Mouse (Mus musculus) embryonic stem cell, embryonic (primary cell): Measurements from ENCODE around the gene Tent4b.

ENCODE experiments used
- CTCF ChIA-PET, 4 experiments: fragments of 300-600 bp in 2 of 4; fragments of 350-600 bp in 2 of 4; sonication (Branson Sonifier 250); formaldehyde crosslinking; loops; one replicate each; lab custom pipeline; 2022; ENCODE audit warnings: inconsistent platforms in 2 of 4; lab: Charles Lee
- POLR2A ChIA-PET, 4 experiments: fragments of 300-600 bp in 2 of 4; fragments of 350-600 bp in 2 of 4; sonication (Branson Sonifier 250); formaldehyde crosslinking; loops; one replicate each; lab custom pipeline; 2022; ENCODE audit warnings: antibody characterized with exemption in 4 of 4, inconsistent platforms in 1 of 4; lab: Charles Lee

The Tent4b gene

DNA sequence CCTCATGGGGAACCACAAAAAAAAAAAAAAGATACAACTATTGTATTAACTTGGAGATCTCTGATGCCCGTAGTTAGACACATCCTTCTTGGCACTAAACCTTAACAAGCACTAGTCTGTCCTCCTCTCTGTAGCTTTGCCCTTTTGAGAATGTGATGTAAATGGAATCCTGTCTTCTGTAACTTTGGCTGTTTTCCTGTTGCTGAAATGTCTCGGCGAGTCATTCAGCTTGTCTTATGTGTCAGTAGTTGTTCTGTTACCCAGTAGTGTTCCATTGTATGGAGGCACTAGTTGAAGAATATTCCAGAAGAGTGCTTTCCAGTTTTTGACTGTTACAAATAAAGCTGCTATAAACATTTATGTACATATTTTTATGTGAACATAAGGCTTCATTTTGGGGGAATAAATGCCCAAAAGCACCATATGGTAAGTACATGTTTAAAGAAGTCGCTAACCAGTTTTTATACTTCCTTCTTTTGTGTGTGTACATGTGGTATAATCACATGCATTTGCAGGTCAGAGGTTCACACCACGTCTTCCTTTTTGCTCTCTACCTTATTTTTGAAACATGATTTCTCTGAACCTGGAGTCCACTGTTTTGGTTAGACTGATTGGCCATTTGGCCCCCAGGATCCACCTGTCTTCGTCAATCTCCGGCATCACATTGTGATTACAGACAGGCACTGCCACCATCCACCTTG is 8.3 kb downstream of the Tent4b start:
- ChIA-PET POLR2A (interaction anchor here in 3 of 4 experiments (0.7 to 1.7 kb wide), 3 partner anchors 23 to 857 kb away, joined by 4 read pairs; partner anchors contain the start of gene Heatr3 (in 1 of the 3)), CTCF (interaction anchor here in 1 of 4 experiments (0.6 kb wide), 1 partner anchor 24 kb away, joined by 3 read pairs; no protein-coding TSS in a partner anchor)

DNA sequence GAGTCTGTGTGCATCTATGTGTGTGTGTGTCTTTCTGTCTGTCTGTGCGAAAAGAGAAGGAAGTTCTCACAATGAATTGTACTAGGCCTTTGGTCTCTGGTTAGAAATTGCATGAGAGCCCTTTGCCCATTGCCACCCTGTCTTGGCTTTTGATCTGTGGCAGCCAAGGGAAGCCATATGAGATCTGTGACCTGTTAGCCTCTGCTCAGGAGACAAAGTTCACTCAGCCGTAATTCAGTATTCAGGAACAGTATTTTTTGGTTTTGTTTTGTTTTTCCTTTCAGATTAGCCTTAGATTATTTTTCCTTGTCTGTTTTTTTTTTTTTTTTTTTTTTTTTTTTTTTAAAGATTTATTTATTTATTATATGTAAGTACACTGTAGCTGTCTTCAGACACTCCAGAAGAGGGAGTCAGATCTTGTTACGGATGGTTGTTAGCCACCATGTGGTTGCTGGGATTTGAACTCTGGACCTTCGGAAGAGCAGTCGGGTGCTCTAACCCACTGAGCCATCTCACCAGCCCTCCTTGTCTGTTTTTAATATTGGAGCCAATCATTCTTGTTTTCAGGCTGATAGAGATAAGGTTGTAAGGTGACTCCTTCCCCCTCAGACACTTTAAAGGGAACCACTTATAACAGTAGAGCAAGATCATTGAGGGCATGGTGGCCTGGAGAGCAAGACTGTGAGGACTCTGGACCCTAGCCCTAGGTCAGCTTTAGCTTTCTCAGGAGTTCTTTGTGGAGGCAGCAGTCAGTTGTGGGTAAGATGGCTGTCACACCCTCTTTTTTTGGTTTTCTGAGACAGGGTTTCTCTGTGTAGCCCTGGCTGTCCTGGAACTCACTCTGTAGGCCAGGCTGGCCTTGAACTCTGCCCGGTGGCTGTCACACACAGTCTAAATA is 11.2 kb downstream of the Tent4b start:
- POLR2A ChIA-PET, result interaction anchor here in 1 of 4 experiments (0.6 to 1.1 kb wide), 3 partner anchors 8 to 154 kb away, joined by 3 to 4 read pairs (median 3); no protein-coding TSS in a partner anchor
- CTCF ChIA-PET, result interaction anchor here in 1 of 4 experiments (0.5 kb wide), 2 partner anchors 12 to 75 kb away, joined by 4 to 9 read pairs; no protein-coding TSS in a partner anchor

DNA sequence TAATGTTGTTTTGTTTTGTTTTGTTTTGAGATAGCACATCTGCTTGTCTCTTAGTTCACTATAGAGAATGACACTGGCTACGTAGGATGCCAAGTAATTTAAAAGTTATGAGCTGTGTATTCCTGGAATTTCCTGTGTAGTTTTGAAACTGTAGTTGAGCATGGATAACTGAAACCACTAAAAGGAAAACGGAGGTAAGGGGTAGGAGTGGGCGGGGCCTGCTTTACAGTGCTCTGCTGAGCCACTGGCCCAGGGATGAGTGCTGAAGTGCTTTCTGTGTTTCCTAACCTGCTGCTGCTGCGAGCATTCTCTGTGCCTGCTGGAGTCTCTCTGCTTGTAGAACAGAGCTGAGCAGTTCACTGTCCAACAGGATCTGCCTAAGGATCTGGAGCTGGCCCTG is 22.3 kb downstream of the Tent4b start:
- POLR2A ChIA-PET, result interaction anchor here in 2 of 4 experiments (0.6 to 3.5 kb wide), 4 partner anchors 8 to 405 kb away, joined by 3 to 10 read pairs (median 4); no protein-coding TSS in a partner anchor
- CTCF ChIA-PET, result no interaction called here

DNA sequence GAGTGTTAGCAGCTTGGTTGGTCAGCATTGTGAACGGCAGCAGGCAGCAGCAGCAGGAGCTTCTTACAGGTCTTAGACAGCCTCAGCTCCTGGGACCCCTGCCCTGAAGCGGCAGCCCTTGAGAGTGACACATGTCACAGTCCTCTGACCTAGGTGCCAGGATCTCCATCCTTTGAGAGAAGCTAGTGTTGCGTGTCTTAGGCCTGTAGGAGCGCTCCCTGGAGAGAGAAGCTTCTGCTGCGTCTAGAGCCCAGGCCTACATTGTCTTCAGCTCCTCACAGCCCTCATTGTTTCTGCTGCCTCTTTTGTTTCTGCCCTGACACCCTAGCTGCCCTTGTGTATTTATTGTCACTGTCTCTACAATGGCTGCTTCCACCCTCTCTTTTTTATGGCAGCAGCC is 26.3 kb downstream of the Tent4b start:
- ChIA-PET POLR2A (interaction anchor here in 1 of 4 experiments (0.9 to 1.2 kb wide), 4 partner anchors 19 to 97 kb away, joined by 3 read pairs; no protein-coding TSS in a partner anchor), CTCF (interaction anchor here in 1 of 4 experiments (0.7 kb wide), 1 partner anchor 31 kb away, joined by 3 read pairs; no protein-coding TSS in a partner anchor)

DNA sequence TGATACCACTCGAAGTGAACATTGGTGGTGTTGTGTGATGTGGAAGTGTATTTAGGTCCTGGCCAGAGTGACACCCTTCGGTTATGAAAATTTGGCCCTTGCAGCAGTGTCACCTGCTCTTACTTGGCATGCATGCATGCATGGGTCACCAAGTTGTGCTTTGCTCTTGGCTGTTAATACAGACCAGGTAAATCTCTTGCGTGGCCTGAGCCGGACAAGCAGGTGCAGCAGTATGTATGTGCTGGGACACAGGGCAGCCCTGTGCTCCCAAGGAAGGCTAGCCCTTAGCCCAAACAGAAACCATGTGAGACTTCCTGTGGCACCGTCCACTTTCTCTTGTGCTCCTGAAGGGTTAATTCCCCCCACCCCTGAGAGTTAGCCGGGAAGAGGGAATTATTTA is 28.8 kb downstream of the Tent4b start:
- ChIA-PET CTCF (interaction anchor here in 1 of 4 experiments (0.8 kb wide), 1 partner anchor 17 kb away, joined by 3 read pairs; no protein-coding TSS in a partner anchor), POLR2A (interaction anchor here in 1 of 4 experiments (1.4 to 2.6 kb wide), 2 partner anchors 12 to 90 kb away, joined by 4 to 12 read pairs; partner anchors contain the start of gene Heatr3)

DNA sequence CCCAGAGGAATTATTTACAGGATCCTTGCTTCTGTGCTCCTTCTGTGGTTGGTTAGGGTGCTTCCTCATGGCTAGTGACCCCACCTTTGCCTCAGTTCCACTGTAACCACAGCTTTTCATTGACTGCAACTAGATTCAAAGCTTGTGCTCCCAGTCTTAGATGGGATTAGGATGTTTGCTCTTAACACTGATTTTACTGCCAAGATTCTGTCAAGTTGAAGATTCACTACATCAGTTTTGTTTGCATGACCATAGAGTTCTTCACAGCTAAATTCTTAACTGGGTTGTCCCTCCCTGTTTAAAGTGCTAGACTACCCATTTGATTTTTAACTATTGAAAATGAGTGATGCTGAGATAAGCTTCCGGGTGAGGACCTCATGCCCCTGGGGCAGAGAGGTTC is 29.3 kb downstream of the Tent4b start:
- ChIA-PET POLR2A (interaction anchor here in 1 of 4 experiments (1.4 to 2.6 kb wide), 2 partner anchors 12 to 90 kb away, joined by 4 to 12 read pairs; partner anchors contain the start of gene Heatr3), CTCF (interaction anchor here in 2 of 4 experiments (0.5 to 0.8 kb wide), 3 partner anchors 16 to 526 kb away, joined by 3 to 5 read pairs (median 4); no protein-coding TSS in a partner anchor)

DNA sequence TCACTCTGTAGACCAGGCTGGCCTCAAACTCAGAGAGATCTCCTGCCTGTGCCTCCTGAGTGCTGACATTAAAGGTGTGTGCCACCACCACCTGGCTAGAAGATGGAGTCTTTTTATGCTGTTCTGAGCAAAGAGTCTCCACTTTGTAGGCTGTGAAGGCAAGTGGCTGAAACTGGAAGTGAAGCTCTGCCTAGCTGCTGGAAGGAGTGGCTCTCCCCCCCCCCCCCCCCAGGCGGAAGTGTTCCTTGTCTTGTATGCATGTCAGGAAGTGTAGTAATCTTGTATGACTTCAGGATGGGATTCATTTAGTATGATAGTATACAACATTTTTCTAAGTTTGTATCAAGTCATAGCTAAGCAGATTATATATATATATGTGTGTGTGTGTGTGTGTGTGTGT is 29.8 kb downstream of the Tent4b start:
- POLR2A ChIA-PET, result interaction anchor here in 1 of 4 experiments (1.4 to 2.6 kb wide), 2 partner anchors 11 to 91 kb away, joined by 4 to 12 read pairs; partner anchors contain the start of gene Heatr3
- CTCF ChIA-PET, result interaction anchor here in 3 of 4 experiments (0.5 to 0.6 kb wide), 4 partner anchors 15 to 525 kb away, joined by 3 to 5 read pairs (median 4); no protein-coding TSS in a partner anchor

DNA sequence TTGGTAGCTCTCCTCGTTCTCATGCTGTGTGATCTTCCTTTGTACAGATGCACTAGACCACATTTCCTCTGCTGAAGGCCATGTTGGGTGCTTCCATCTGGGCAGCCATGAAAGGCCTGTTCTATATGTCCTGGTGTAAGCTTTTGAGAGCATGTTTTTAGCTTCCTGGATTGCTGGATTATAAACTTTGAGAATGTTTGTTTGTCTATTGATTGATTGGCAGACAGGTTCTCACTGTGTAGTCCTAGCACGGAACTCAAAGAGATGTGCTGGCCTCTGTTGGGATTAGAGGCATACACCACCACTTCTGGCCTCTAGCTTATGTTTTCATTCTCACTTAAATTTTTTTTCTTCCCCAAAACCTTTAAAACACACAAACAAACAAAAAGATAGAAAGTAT is 37.7 kb downstream of the Tent4b start:
- ChIA-PET POLR2A (no interaction called here), CTCF (no interaction called here)

DNA sequence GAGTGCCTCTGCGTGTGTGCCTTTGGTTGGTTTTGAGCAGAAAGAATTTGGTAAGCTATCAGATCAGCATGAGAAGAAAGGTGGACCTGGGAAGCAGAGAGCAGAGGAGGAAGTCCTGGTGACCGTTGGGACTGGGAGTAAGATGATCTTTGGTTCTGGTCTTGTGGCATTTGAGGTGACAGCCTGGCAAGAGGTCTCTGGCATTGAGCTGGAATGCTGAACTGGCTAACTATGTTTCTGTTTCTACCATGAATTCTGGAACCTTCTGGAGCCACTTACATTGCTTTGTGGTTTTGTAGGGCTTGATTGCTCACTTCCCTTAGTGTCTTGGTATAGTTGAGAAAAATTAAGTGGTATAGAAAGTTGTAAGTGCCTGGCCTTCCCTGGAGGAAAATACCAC is 38.6 kb downstream of the Tent4b start:
- ChIA-PET CTCF (interaction anchor here in 1 of 4 experiments (0.5 kb wide), 1 partner anchor 1454 kb away, joined by 3 read pairs; no protein-coding TSS in a partner anchor), POLR2A (interaction anchor here in 1 of 4 experiments (0.6 kb wide), 1 partner anchor 366 kb away, joined by 3 read pairs; no protein-coding TSS in a partner anchor)

DNA sequence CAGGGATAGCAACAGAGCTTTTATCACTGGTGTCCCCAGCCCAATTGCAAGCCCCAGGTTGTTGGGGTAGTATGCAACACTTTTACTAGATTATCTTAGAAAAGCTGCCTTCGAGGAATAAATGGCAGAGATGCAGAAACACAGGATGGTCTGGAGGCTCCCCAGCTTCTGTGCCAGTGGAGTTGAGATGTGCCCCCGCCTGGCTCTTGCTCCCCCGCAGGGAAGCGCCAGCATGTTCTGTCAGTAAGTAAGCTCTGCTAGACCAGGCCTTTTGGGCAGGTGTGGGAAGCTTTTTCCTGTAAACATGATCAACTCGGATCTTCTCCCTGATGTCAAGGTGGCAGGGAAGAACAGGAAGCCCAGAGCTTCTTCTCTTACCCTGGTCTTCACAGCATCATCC is 40.3 kb downstream of the Tent4b start:
- POLR2A ChIA-PET, result interaction anchor here in 1 of 4 experiments (0.6 to 2.7 kb wide), 5 partner anchors 10 to 83 kb away, joined by 3 to 12 read pairs (median 3); no protein-coding TSS in a partner anchor
- CTCF ChIA-PET, result interaction anchor here in 2 of 4 experiments (0.6 to 1.1 kb wide), 4 partner anchors 13 to 412 kb away, joined by 3 to 4 read pairs (median 3); no protein-coding TSS in a partner anchor

DNA sequence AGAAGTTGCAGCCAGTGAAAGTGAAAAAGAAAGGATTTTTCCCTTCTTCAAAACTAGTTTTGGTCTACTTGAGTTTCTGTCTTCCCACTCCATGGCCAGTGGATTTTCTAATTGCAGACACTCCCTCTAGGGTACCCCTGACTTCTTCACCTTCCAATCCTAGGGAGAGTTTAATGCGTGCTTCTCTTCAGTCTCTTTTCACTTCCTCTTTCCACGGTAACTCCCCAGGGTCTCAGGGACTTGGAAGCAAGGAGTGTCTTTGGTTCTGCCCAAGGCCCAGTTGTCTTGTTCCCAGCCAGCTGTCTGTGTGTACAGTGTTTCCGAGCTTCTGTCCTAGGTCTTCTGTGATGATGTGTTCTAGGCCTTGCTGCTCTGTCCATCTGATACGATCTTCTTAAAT is 42.9 kb downstream of the Tent4b start:
- ChIA-PET CTCF (interaction anchor here in 1 of 4 experiments (0.7 to 1.0 kb wide), 3 partner anchors 11 to 209 kb away, joined by 3 to 4 read pairs (median 3); no protein-coding TSS in a partner anchor), POLR2A (interaction anchor here in 2 of 4 experiments (0.9 to 2.4 kb wide), 5 partner anchors 10 to 43 kb away, joined by 3 to 8 read pairs (median 3); partner anchors contain the start of gene Tent4b (in 1 of the 2))

DNA sequence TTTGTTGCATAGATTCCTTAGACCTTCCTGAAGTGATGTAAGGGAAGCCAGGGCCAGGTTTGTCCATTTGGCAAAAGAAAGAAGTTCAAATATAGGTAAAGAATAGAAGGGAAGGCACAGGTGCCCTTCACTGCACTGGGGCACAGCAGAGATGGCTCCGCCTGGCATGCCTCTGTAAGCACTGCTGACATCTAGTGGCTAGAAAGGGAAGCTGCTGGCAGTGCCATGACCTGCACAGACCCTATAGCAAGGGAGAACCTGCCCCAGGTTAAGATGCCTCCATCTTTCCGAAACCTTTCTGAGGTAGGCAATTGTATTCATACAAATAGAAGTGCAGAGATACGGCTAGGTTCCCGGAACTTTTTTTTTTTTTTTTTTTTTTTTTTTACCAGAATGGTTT is 45.3 kb downstream of the Tent4b start:
- CTCF ChIA-PET, result interaction anchor here (0.5 to 2.3 kb wide), 36 partner anchors 8 to 1759 kb away, joined by 3 to 18 read pairs (median 4); partner anchors contain the start of gene Tent4b (in 1 of the 4)
- POLR2A ChIA-PET, result interaction anchor here in 3 of 4 experiments (0.5 to 1.5 kb wide), 5 partner anchors 19 to 348 kb away, joined by 3 to 5 read pairs (median 3); no protein-coding TSS in a partner anchor

DNA sequence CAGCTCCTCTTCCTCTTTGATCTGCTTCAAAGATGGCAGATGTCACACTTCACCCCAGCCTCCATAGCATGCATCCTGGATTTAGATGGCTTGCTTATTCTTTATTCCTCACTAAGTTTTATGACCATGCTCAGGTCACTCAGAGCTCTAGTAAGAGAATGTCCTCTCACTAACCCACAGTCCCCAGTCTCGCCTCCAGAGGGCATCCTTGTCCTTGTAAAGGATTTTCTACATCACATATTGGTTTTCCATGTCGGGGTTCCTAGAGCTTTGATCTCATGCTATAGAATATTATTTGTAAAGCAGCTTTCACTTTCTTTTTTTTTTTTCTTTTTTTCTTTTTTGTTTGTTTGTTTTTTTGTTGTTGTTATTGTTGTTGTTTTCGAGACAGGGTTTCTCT is 53.8 kb downstream of the Tent4b start:
- ChIA-PET POLR2A (interaction anchor here in 3 of 4 experiments (0.6 to 3.6 kb wide), 6 partner anchors 11 to 1084 kb away, joined by 3 to 19 read pairs (median 4); no protein-coding TSS in a partner anchor), CTCF (interaction anchor here (0.6 to 1.8 kb wide), 40 partner anchors 8 to 1028 kb away, joined by 3 to 18 read pairs (median 4); no protein-coding TSS in a partner anchor)

DNA sequence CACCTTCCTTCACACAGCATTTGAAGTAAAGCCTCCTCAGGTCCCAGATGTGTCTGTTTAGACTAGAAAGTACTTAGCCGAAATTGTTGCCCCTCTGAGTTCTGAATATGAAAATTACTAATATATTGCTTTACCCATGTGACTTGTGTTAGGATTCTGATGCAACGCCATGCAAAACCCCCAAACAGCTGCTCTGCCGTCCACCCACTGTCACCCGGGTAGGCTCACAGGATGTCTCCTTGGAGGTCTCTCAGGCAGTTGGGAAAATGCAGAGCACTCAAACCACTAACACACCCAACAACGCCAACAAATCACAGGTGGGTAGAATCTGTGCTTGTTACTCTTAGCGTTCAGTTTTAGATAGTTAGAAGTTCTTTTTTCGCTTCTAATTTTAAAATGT is 55.9 kb downstream of the Tent4b start:
- ChIA-PET POLR2A (interaction anchor here in 1 of 4 experiments (1.2 to 1.9 kb wide), 3 partner anchors 9 to 53 kb away, joined by 4 to 9 read pairs (median 8); no protein-coding TSS in a partner anchor), CTCF (interaction anchor here in 1 of 4 experiments (0.8 to 1.2 kb wide), 2 partner anchors 11 to 155 kb away, joined by 3 to 6 read pairs; no protein-coding TSS in a partner anchor)

DNA sequence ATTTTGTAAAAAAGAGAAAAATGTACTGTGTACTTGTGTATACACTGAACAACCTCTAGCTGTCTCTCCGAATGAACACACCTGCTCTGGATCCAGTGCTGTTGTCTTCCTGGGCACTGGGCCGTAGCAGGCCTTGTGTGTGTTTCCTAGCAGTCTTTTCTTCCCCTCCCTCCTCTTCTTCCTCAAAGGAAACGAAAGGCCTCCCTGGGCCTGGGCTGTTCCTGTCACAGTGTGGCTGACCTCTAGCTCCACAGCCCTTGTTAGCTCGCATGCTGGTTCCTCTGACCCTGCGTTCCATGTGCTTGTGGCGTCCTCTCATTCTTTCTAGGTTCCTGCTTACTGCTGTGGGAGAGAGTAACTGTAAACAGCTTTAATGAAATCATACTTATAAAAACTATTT is 59.0 kb downstream of the Tent4b start:
- POLR2A ChIA-PET, result interaction anchor here in 1 of 4 experiments (2.0 kb wide), 1 partner anchor 8 kb away, joined by 7 read pairs; no protein-coding TSS in a partner anchor
- CTCF ChIA-PET, result interaction anchor here (0.7 to 3.0 kb wide), 6 partner anchors 8 to 497 kb away, joined by 3 to 17 read pairs (median 8); no protein-coding TSS in a partner anchor

DNA sequence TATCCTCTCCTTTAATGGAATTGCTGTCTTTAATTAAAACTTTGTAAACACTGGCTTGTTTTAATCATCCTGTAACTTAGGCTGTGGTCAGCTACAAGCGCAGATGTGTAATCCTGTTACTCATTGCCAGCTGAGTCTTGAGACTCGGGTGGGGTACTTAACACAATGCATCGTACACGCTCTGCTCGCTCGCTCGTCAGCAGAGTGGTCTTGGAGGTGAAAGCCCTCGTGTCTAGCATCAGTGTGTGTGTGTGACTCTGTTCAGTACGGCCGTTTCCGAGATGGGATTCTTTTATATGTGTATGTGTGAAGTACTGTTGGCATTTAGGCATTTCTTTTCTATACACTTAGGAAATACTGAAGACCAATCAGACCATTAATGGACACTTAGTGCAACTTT is 59.5 kb downstream of the Tent4b start:
- CTCF ChIA-PET, result interaction anchor here in 2 of 4 experiments (0.7 to 3.0 kb wide), 2 partner anchors 15 to 44 kb away, joined by 3 to 17 read pairs; no protein-coding TSS in a partner anchor
- POLR2A ChIA-PET, result interaction anchor here in 1 of 4 experiments (2.0 kb wide), 1 partner anchor 7 kb away, joined by 7 read pairs; no protein-coding TSS in a partner anchor
